Mouse (Mus musculus) CH12.LX (cell line): ENCODE results near the gene Wbp11.

Experiments
- CHD1 ChIP-seq: IDR thresholded peaks from 2 replicates; pipeline ENCODE4 v1.6.1; 2012; ENCODE audit warnings: low read depth, low read length, improper control_type of control experiment, inconsistent platforms
- CTCF ChIP-seq, 2 experiments: IDR thresholded peaks in 1 of 2; conservative IDR thresholded peaks in 1 of 2; 2 replicates each; pipeline ENCODE4 v1.5.1; 2011 to 2012; ENCODE audit warnings: low read depth in 2 of 2, low read length in 2 of 2, improper control_type of control experiment in 1 of 2, inconsistent platforms in 1 of 2, mild to moderate bottlenecking in 1 of 2, moderate library complexity in 1 of 2
- EP300 ChIP-seq: IDR thresholded peaks from 2 replicates; pipeline ENCODE4 v1.6.1; 2011; ENCODE audit warnings: low read length, improper control_type of control experiment
- HCFC1 ChIP-seq: IDR thresholded peaks from 2 replicates; pipeline ENCODE4 v1.6.1; 2012; ENCODE audit warnings: low read depth, mild to moderate bottlenecking, inconsistent platforms, low read length, improper control_type of control experiment
- MAX ChIP-seq: IDR thresholded peaks from 2 replicates; pipeline ENCODE4 v1.6.1; 2011; ENCODE audit warnings: low read length, improper control_type of control experiment
- MEF2A ChIP-seq: IDR thresholded peaks from 2 replicates; pipeline ENCODE4 v1.6.1; 2014; ENCODE audit warnings: low read depth, mild to moderate bottlenecking, inconsistent platforms, low read length, improper control_type of control experiment, borderline replicate concordance
- NRF1 ChIP-seq: IDR thresholded peaks from 2 replicates; pipeline ENCODE4 v1.6.1; 2014; ENCODE audit warnings: low read depth, mild to moderate bottlenecking, inconsistent platforms, low read length, improper control_type of control experiment, moderate library complexity
- POLR2A ChIP-seq: IDR thresholded peaks from 2 replicates; pipeline ENCODE4 v1.6.1; 2011; ENCODE audit warnings: low read depth, mild to moderate bottlenecking, improper control_type of control experiment, low read length
- POLR2AphosphoS2 ChIP-seq: IDR thresholded peaks from 2 replicates; pipeline ENCODE4 v1.6.1; 2011; ENCODE audit warnings: low read depth, low read length, improper control_type of control experiment
- UBTF ChIP-seq: IDR thresholded peaks from 2 replicates; pipeline ENCODE4 v1.6.1; 2012; ENCODE audit warnings: low read depth, mild to moderate bottlenecking, inconsistent platforms, low read length, improper control_type of control experiment, moderate library complexity
- USF1 ChIP-seq: IDR thresholded peaks from 2 replicates; pipeline ENCODE4 v1.6.1; 2014; ENCODE audit warnings: low read depth, mild to moderate bottlenecking, inconsistent platforms, low read length, improper control_type of control experiment
- USF2 ChIP-seq: conservative IDR thresholded peaks from 2 replicates; pipeline ENCODE4 v1.6.1; 2011; ENCODE audit warnings: low read depth, low read length, improper control_type of control experiment
- ZKSCAN1 ChIP-seq: IDR thresholded peaks from 2 replicates; pipeline ENCODE4 v1.6.1; 2012; ENCODE audit warnings: low read depth, inconsistent platforms, low read length, improper control_type of control experiment, borderline replicate concordance

GRCm38 (mm10) chr6:136848971-136849370, 20.9 kb upstream of the Wbp11 start:
- TF ChIP-seq ZKSCAN1, result no peak
- no peak for TF ChIP-seq CTCF (conservative IDR thresholded peaks at IDR 0.05 in 1 of 2, IDR thresholded peaks at IDR 0.05 in 1 of 2; ENCODE audit: low read depth in 2 of 2, low read length in 2 of 2)
- no peak for TF ChIP-seq POLR2A
- no peak for TF ChIP-seq NRF1
- TF ChIP-seq MEF2A, result no peak
- TF ChIP-seq CHD1, result no peak
- TF ChIP-seq UBTF, result no peak
- no peak for TF ChIP-seq USF2
- no peak for TF ChIP-seq EP300
- TF ChIP-seq POLR2AphosphoS2, result no peak
- no peak for TF ChIP-seq MAX
- no peak for TF ChIP-seq USF1
- TF ChIP-seq HCFC1, result no peak
